Mouse (Mus musculus): ENCODE measurements around the gene Gm45194. TPM values are rescaled to one million over a fixed set of nuclear protein-coding genes. Genes with fewer than 3 reads are reported as not detected.

Gene Gm45194
- polyA plus RNA-seq, 1 experiment from 2014 or later, result 1.2 TPM

DNA sequence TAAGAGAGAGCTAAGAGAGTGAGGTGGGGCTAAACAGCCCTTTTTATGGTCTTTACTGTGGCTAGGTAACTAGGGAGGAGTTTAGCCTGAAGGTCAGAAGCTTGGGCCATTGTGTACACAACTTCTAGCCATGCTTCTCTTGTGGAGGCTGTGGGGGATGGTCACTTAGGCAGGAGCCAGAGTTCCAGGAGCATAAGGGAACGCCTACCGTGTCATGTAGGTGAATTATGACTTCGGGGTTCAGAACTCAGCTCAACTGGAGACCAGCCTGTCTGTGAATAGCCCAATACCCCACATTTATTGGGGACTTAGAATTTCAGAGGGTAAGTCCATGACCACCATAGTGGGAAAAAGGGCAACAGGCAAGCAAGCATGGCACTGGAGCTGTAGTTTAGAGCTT is 347.6 kb downstream of the Gm45194 start, which contains the start of gene 4933403O08Rik:
Gene 4933403O08Rik (plus strand): TSS at position 301 of the 400 bp plus-strand sequence.
- Histone ChIP-seq H3K4me2 (ENCODE audit: low read depth, low read length) (no peak within 1 kb of the TSS), H3K4me3 (ENCODE audit: low read depth, low read length) (no peak within 1 kb of the TSS), H3K9ac (replicated peaks; ENCODE audit: low read depth, low read length) (no peak within 1 kb of the TSS), H3K36me3 (ENCODE audit: control insufficient read depth, insufficient read depth, low read length) (no peaks in the 10 kb centered on the region), H3K27me3 (ENCODE audit: control insufficient read depth, insufficient read depth, low read length) (no peaks in the 10 kb centered on the region), H3K27ac (ENCODE audit: low read depth, low read length) (no peak within 1 kb of the TSS), H3K9me3 (ENCODE audit: control insufficient read depth, low read length) (no peaks in the 10 kb centered on the region), H3K4me1 (ENCODE audit: control insufficient read depth, insufficient read depth, low read length) (no peaks in the 10 kb centered on the region)
- ATAC-seq (ENCODE audit: low read depth), result no peak
- WGBS, result 94% methylated on average over 3 of the region's 3 CpGs

DNA sequence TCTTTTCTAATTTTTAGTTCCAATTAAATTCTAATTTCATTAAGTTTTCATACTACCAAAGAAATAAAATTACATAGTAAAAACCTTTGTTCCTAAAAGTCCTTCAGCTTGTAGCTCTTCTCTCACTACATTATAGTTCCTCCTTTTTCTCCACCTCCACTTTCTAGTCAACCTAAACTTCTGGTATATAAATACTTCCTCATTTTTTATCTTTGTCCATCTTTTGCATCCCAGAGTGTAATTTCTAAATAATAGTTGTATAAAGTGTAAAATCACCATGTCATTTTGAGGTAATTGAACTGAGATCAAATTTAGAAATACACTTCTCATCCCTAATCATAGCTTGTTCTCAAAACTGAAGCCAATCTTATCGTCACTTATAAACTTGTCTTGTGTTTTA is 351.7 kb downstream of the Gm45194 start:
- no peaks in the 10 kb centered on the region for H3K9me3 ChIP-seq (ENCODE audit: control insufficient read depth, low read length)
- WGBS, result 84% methylated on average over 1 of the region's 1 CpGs
- ATAC-seq (ENCODE audit: low read depth), result no peak
- no peaks in the 10 kb centered on the region for H3K4me1 ChIP-seq (ENCODE audit: control insufficient read depth, insufficient read depth, low read length)
- no peak overlapping the region for H3K4me2 ChIP-seq (ENCODE audit: low read depth, low read length)
- H3K27me3 ChIP-seq (ENCODE audit: control insufficient read depth, insufficient read depth, low read length), result no peaks in the 10 kb centered on the region
- no peaks in the 10 kb centered on the region for H3K36me3 ChIP-seq (ENCODE audit: control insufficient read depth, insufficient read depth, low read length)
- no peak overlapping the region for H3K27ac ChIP-seq (ENCODE audit: low read depth, low read length)
- no peak overlapping the region for H3K9ac ChIP-seq (replicated peaks; ENCODE audit: low read depth, low read length)
- no peak overlapping the region for H3K4me3 ChIP-seq (ENCODE audit: low read depth, low read length)

GRCm38 (mm10) chrX:112255513-112255912 is 364.3 kb downstream of the Gm45194 start:
- 76% methylated on average over 2 of the region's 2 CpGs for WGBS
- Histone ChIP-seq H3K27me3 (ENCODE audit: control insufficient read depth, insufficient read depth, low read length) (no peaks in the 10 kb centered on the region), H3K36me3 (ENCODE audit: control insufficient read depth, insufficient read depth, low read length) (no peaks in the 10 kb centered on the region), H3K27ac (ENCODE audit: low read depth, low read length) (no peak overlapping the region), H3K9me3 (ENCODE audit: control insufficient read depth, low read length) (no peaks in the 10 kb centered on the region), H3K4me2 (ENCODE audit: low read depth, low read length) (no peak overlapping the region), H3K4me3 (ENCODE audit: low read depth, low read length) (no peak overlapping the region), H3K9ac (replicated peaks; ENCODE audit: low read depth, low read length) (no peak overlapping the region), H3K4me1 (ENCODE audit: control insufficient read depth, insufficient read depth, low read length) (no peaks in the 10 kb centered on the region)
- ATAC-seq (ENCODE audit: low read depth), result no peak

DNA sequence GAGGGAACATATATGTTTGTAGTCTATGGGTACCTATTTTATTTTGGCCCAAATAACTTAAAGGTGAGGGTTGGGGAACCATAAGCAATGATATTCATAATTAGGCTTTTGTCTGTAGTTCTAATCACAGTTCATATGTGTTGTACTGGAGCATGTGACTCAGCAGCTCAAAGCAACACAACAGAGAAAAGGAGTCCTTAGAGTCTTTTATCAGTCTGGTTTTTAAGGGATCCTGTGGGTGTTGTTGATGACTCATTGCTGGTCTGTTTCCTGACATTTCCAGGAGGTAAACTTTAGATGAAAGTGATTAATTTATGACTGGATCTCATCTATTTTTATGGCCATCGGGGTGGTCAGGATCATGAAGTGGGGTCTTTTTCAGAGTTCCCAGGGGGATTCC is 382.4 kb downstream of the Gm45194 start:
- 59% methylated on average over 1 of the region's 1 CpGs for WGBS
- no peak overlapping the region for H3K9ac ChIP-seq (replicated peaks; ENCODE audit: low read depth, low read length)
- no peaks in the 10 kb centered on the region for H3K27me3 ChIP-seq (ENCODE audit: control insufficient read depth, insufficient read depth, low read length)
- H3K4me3 ChIP-seq (ENCODE audit: low read depth, low read length), result no peak overlapping the region
- no peak for ATAC-seq (ENCODE audit: low read depth)
- H3K4me1 ChIP-seq (ENCODE audit: control insufficient read depth, insufficient read depth, low read length), result no peaks in the 10 kb centered on the region
- H3K9me3 ChIP-seq (ENCODE audit: control insufficient read depth, low read length), result no peaks in the 10 kb centered on the region
- no peak overlapping the region for H3K4me2 ChIP-seq (ENCODE audit: low read depth, low read length)
- H3K36me3 ChIP-seq (ENCODE audit: control insufficient read depth, insufficient read depth, low read length), result no peaks in the 10 kb centered on the region
- H3K27ac ChIP-seq (ENCODE audit: low read depth, low read length), result no peak overlapping the region

Other genes with a start within 250 kb of the Gm45194 start
- 2.9 and 3.2 TPM in 2 replicates for gene Hdx, start 194.3 kb upstream of the Gm45194 start, polyA plus RNA-seq (2014; fragmentation: Nextera tagmentation; extraction: Ambion mirVana)
- gene Tex16, start 119.6 kb downstream of the Gm45194 start, polyA plus RNA-seq (2014; fragmentation: Nextera tagmentation; extraction: Ambion mirVana), result 0.39 and 1.6 TPM in 2 replicates

Data from neural tube, embryonic 14.5 days (tissue).